Mouse (Mus musculus) brown adipose tissue, adult 24 weeks (tissue): ENCODE results near the gene Apbb2. TPM values are rescaled to one million over a fixed set of nuclear protein-coding genes. Genes with fewer than 3 reads are reported as not detected.
A peak's percentile ranks its signal among the peaks of the same experiment; 100 is the strongest.

Source experiments
- H3K27ac ChIP-seq: fragments of 200-500 bp; replicated peaks from 2 replicates; pipeline ENCODE4 v1.5.1; 2012; ENCODE audit warnings: low read depth, mild to moderate bottlenecking, low read length
- H3K4me1 ChIP-seq: fragments of 200-500 bp; 2 replicates; pipeline ENCODE4 v1.6.1; 2012; ENCODE audit warnings: low read length, mixed read lengths; ENCODE audit not compliant: control insufficient read depth, insufficient read depth, insufficient read length
- H3K4me3 ChIP-seq: fragments of 200-500 bp; 2 replicates; pipeline ENCODE4 v1.5.1; 2012; ENCODE audit warnings: low read depth, mild to moderate bottlenecking, low read length, moderate library complexity; ENCODE audit not compliant: insufficient read depth
- polyA plus RNA-seq: library from polyadenylated mRNA; stranded (reverse); fragments of >200 nt; gene quantifications from 2 replicates; pipeline ENCODE4 v1.2.4, GENCODE M21; 2012; ENCODE audit not compliant: missing spikeins, insufficient read depth, insufficient read length

The Apbb2 gene
- polyA plus RNA-seq, 1 experiment: 3.5 TPM

- H3K27ac ChIP-seq: peak overlapping the region; percentile 60
- H3K4me3 ChIP-seq: no peak overlapping the region
- H3K4me1 ChIP-seq: peaks cover 34% of the 10 kb centered on the region
Measured at GRCm38 (mm10) chr5:66546969-66547511, 71.5 kb downstream of the Apbb2 start.

- H3K4me3 ChIP-seq: no peak overlapping the region
- H3K4me1 ChIP-seq: peaks cover 37% of the 10 kb centered on the region
- H3K27ac ChIP-seq: no peak overlapping the region
Measured at GRCm38 (mm10) chr5:66545573-66546141, 72.9 kb downstream of the Apbb2 start.

GRCm38 (mm10) chr5:66543761-66544160 is 74.8 kb downstream of the Apbb2 start:
- Histone ChIP-seq H3K4me3 (no peak overlapping the region), H3K4me1 (peaks cover 29% of the 10 kb centered on the region), H3K27ac (peak overlapping the region; percentile 78)

- Histone ChIP-seq H3K4me1 (peaks cover 29% of the 10 kb centered on the region), H3K27ac (peak overlapping the region; percentile 78), H3K4me3 (no peak overlapping the region)
Measured at GRCm38 (mm10) chr5:66543344-66543743, 75.2 kb downstream of the Apbb2 start.

- Histone ChIP-seq H3K4me1 (peaks cover 29% of the 10 kb centered on the region), H3K4me3 (no peak overlapping the region), H3K27ac (no peak overlapping the region)
Measured at GRCm38 (mm10) chr5:66542521-66542920, 76.1 kb downstream of the Apbb2 start.

GRCm38 (mm10) chr5:66541385-66541784 is 77.2 kb downstream of the Apbb2 start:
- H3K4me3 ChIP-seq: no peak overlapping the region
- H3K27ac ChIP-seq: no peak overlapping the region
- H3K4me1 ChIP-seq: peaks cover 22% of the 10 kb centered on the region; the same call in 1 of the 2 replicates

GRCm38 (mm10) chr5:66540246-66540645 is 78.3 kb downstream of the Apbb2 start:
- H3K4me1 ChIP-seq: peaks cover 23% of the 10 kb centered on the region; the same call in 1 of the 2 replicates
- no peak overlapping the region for H3K4me3 ChIP-seq
- no peak overlapping the region for H3K27ac ChIP-seq

- peaks cover 31% of the 10 kb centered on the region for H3K4me1 ChIP-seq
- no peak overlapping the region for H3K27ac ChIP-seq
- no peak overlapping the region for H3K4me3 ChIP-seq
Measured at GRCm38 (mm10) chr5:66537811-66538210, 80.8 kb downstream of the Apbb2 start.

GRCm38 (mm10) chr5:66536696-66537358 is 81.8 kb downstream of the Apbb2 start:
- Histone ChIP-seq H3K4me1 (peaks cover 34% of the 10 kb centered on the region), H3K27ac (no peak overlapping the region; the same call in 1 of the 2 replicates), H3K4me3 (no peak overlapping the region)

- H3K4me3 ChIP-seq: no peak overlapping the region
- no peak overlapping the region for H3K27ac ChIP-seq
- peaks cover 34% of the 10 kb centered on the region for H3K4me1 ChIP-seq
Measured at GRCm38 (mm10) chr5:66535566-66536236, 82.9 kb downstream of the Apbb2 start.

- Histone ChIP-seq H3K4me1 (peaks cover 44% of the 10 kb centered on the region), H3K4me3 (no peak overlapping the region), H3K27ac (no peak overlapping the region)
Measured at GRCm38 (mm10) chr5:66533711-66534425, 84.7 kb downstream of the Apbb2 start.

- Histone ChIP-seq H3K4me3 (no peak overlapping the region), H3K4me1 (peaks cover 44% of the 10 kb centered on the region), H3K27ac (no peak overlapping the region)
Measured at GRCm38 (mm10) chr5:66532827-66533226, 85.8 kb downstream of the Apbb2 start.

- Histone ChIP-seq H3K4me3 (no peak overlapping the region), H3K27ac (no peak overlapping the region), H3K4me1 (peaks cover 48% of the 10 kb centered on the region)
Measured at GRCm38 (mm10) chr5:66530361-66530760, 88.2 kb downstream of the Apbb2 start.

- no peak overlapping the region for H3K4me3 ChIP-seq
- peaks cover 46% of the 10 kb centered on the region for H3K4me1 ChIP-seq
- no peak overlapping the region for H3K27ac ChIP-seq
Measured at GRCm38 (mm10) chr5:66529631-66530030, 89.0 kb downstream of the Apbb2 start.

- no peak overlapping the region for H3K4me3 ChIP-seq
- H3K4me1 ChIP-seq: peaks cover 44% of the 10 kb centered on the region
- no peak overlapping the region for H3K27ac ChIP-seq
Measured at GRCm38 (mm10) chr5:66528567-66528966, 90.0 kb downstream of the Apbb2 start.
